Mouse (Mus musculus) forebrain, embryonic 11.5 days (tissue): ENCODE data around the gene Bag6. TPM values are rescaled to one million over a fixed set of nuclear protein-coding genes. Genes with fewer than 3 reads are reported as not detected.
A peak's percentile ranks its signal among the peaks of the same experiment; 100 is the strongest.

ENCODE experiments used
- ATAC-seq: fragments of 200-750 bp; cut with Nextera tagmentation; replicated peaks from 2 replicates; pipeline ENCODE4 v1.8.0; 2017; ENCODE audit warnings: moderate TSS enrichment; ENCODE audit not compliant: low FRiP score
- DNase-seq: peaks from one replicate; pipeline ENCODE4 v3.0.0-alpha.2; 2017; ENCODE audit warnings: low spot score
- H3K27ac ChIP-seq: fragments of 300-500 bp; sonication (generic); 2 replicates; pipeline ENCODE4 v1.5.1; 2014; ENCODE audit warnings: low read depth, low read length
- H3K27me3 ChIP-seq: fragments of 300-500 bp; sonication (generic); 2 replicates; pipeline ENCODE4 v1.6.1; 2014; ENCODE audit warnings: mild to moderate bottlenecking, low read length, mixed read lengths; ENCODE audit not compliant: control insufficient read depth, insufficient read depth
- H3K36me3 ChIP-seq: fragments of 300-500 bp; sonication (generic); 2 replicates; pipeline ENCODE4 v1.6.1; 2014; ENCODE audit warnings: mild to moderate bottlenecking, low read length, moderate library complexity, mixed read lengths; ENCODE audit not compliant: control insufficient read depth, insufficient read depth
- H3K4me1 ChIP-seq: fragments of 300-500 bp; sonication (generic); replicated peaks from 2 replicates; pipeline ENCODE4 v1.6.1; 2014; ENCODE audit warnings: low read length, mixed read lengths; ENCODE audit not compliant: control insufficient read depth, insufficient read depth
- H3K4me2 ChIP-seq: fragments of 300-500 bp; sonication (generic); 2 replicates; pipeline ENCODE4 v1.6.1; 2014; ENCODE audit warnings: low read depth, mild to moderate bottlenecking, low read length, moderate library complexity, mixed read lengths; ENCODE audit not compliant: severe bottlenecking
- H3K4me3 ChIP-seq: fragments of 300-500 bp; sonication (generic); 2 replicates; pipeline ENCODE4 v1.5.1; 2014; ENCODE audit warnings: low read depth, low read length
- H3K9ac ChIP-seq: fragments of 300-500 bp; sonication (generic); 2 replicates; pipeline ENCODE4 v1.6.1; 2014; ENCODE audit warnings: low read length
- H3K9me3 ChIP-seq: fragments of 300-500 bp; sonication (generic); 2 replicates; pipeline ENCODE4 v1.6.1; 2016; ENCODE audit warnings: low read length, mixed read lengths; ENCODE audit not compliant: control insufficient read depth
- WGBS: fragments of 180-500 bp; shearing (Covaris S2); extraction: QIAGEN DNeasy Blood & Tissue Kit; methylation state at CpG from one replicate; pipeline ENCODE4 v1.1.7; 2014; 5-methylcytosine and 5-hydroxymethylcytosine counted together
- polyA plus RNA-seq: library from polyadenylated mRNA; unstranded; fragments of >200 nt; fragmentation: Nextera tagmentation; extraction: Ambion mirVana; gene quantifications from 2 replicates; pipeline ENCODE4 v1.2.1, GENCODE M21; 2014

The Bag6 gene
- polyA plus RNA-seq, 1 experiment from 2014 or later = 96.6 TPM

DNA sequence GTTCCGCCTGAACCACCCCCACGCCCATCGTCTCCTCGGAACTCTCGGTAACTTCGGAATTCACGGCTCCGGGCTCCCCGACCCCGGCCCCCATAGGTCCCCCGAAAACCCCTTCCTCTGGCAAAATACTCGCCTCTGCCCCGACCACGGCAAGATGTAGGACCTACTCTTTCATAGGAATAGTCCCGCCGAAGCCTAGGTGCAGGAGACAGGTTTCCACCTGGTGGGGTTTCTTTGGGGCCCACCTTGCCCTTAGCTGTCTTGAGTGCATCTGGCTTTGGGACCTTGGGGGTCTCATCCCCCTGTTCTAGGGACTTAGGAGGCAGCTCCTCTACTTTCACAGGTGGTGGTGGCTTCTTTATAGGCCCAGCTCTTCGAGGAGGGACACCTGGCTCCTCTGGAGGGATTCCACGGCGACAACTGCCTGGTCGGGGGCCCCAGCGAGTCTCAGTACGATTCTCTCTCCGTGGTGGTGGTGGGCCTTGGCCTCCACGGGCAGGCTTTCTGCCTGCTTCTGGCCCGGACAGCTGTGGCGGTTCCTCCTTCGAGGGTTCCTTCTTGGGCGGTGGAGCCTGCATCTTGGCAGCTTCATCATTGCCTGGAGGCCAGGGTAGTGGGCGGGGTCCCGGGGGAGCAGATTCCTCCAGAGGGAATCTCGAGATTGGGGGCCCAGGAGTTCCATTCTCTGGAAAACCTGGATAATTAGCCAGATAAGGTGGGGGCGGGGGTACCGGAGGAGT lies 21.7 kb downstream of the Bag6 start:
- no peak overlapping the region for H3K4me3 ChIP-seq
- 92% methylated on average over 33 of the region's 33 CpGs for WGBS

GRCm38 (mm10) chr17:35157254-35157653 lies 22.3 kb downstream of the Bag6 start:
- ATAC-seq (no peak), DNase-seq (no peak)
- Histone ChIP-seq H3K4me2 (no peak overlapping the region), H3K36me3 (peaks cover 86% of the 10 kb centered on the region), H3K9me3 (no peaks in the 10 kb centered on the region), H3K27ac (no peak overlapping the region), H3K4me3 (no peak overlapping the region), H3K9ac (no peak overlapping the region), H3K4me1 (no peaks in the 10 kb centered on the region), H3K27me3 (no peaks in the 10 kb centered on the region)
- 92% methylated on average over 8 of the region's 8 CpGs for WGBS

More for the DNA sequence above, 21.7 kb downstream of the Bag6 start:
- H3K9me3 ChIP-seq = no peaks in the 10 kb centered on the region
- ATAC-seq (no peak), DNase-seq (no peak)
- no peak overlapping the region for H3K4me2 ChIP-seq
- H3K27me3 ChIP-seq = no peaks in the 10 kb centered on the region
- no peaks in the 10 kb centered on the region for H3K4me1 ChIP-seq
- H3K9ac ChIP-seq = no peak overlapping the region
- H3K27ac ChIP-seq = no peak overlapping the region
- peaks cover 85% of the 10 kb centered on the region for H3K36me3 ChIP-seq

DNA sequence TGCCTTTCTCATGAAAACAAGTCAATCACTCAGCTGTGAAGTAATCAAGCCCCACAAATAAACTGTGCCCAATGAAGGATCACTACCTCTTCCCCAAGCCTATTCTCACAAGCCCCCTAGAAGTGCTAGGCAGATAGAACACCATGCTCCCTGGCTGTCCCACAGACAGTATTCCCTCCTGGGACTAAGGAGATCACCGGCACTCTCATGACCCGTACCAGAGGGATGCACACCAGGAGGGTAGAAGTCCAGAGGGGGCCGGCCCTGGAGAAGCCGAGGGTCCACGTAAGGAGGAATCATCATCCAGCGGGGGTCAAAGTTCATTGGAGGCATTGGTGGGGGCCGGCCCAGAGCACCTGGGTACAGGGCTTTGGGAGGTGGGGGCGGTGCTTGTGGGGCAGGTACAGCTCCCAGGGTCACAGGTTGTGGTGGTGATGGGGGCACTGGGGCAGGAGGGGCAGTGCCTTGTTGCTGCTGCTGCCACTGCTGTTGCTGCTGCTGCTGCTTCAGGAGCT lies 22.7 kb downstream of the Bag6 start:
- Histone ChIP-seq H3K4me3 (no peak overlapping the region), H3K27ac (no peak overlapping the region), H3K27me3 (no peaks in the 10 kb centered on the region), H3K4me1 (peaks cover 3% of the 10 kb centered on the region), H3K9ac (no peak overlapping the region), H3K9me3 (no peaks in the 10 kb centered on the region), H3K36me3 (peaks cover 81% of the 10 kb centered on the region), H3K4me2 (no peak overlapping the region)
- no peak for ATAC-seq
- DNase-seq = peak; percentile 50
- WGBS = 95% methylated on average over 8 of the region's 8 CpGs

GRCm38 (mm10) chr17:35158850-35159593 lies 24.0 kb downstream of the Bag6 start:
- H3K4me3 ChIP-seq = no peak overlapping the region
- 95% methylated on average over 16 of the region's 16 CpGs for WGBS

GRCm38 (mm10) chr17:35159638-35160037 lies 24.7 kb downstream of the Bag6 start:
- WGBS = 89% methylated on average over 7 of the region's 7 CpGs
- H3K27ac ChIP-seq = no peak overlapping the region
- peaks cover 63% of the 10 kb centered on the region for H3K36me3 ChIP-seq
- no peak overlapping the region for H3K4me2 ChIP-seq
- no peak overlapping the region for H3K9ac ChIP-seq
- DNase-seq (no peak), ATAC-seq (no peak)
- H3K4me1 ChIP-seq = peaks cover 6% of the 10 kb centered on the region
- no peaks in the 10 kb centered on the region for H3K9me3 ChIP-seq
- no peaks in the 10 kb centered on the region for H3K27me3 ChIP-seq
- H3K4me3 ChIP-seq = no peak overlapping the region

More at GRCm38 (mm10) chr17:35158850-35159593, 24.0 kb downstream of the Bag6 start:
- Histone ChIP-seq H3K27ac (no peak overlapping the region), H3K9me3 (no peaks in the 10 kb centered on the region), H3K4me2 (no peak overlapping the region), H3K9ac (no peak overlapping the region), H3K27me3 (no peaks in the 10 kb centered on the region), H3K36me3 (peaks cover 69% of the 10 kb centered on the region), H3K4me1 (peaks cover 6% of the 10 kb centered on the region)
- no peak for ATAC-seq
- DNase-seq = no peak

GRCm38 (mm10) chr17:35161421-35161820 lies 26.4 kb downstream of the Bag6 start:
- Histone ChIP-seq H3K4me3 (no peak overlapping the region), H3K9ac (no peak overlapping the region), H3K4me1 (peaks cover 9% of the 10 kb centered on the region), H3K4me2 (no peak overlapping the region), H3K9me3 (no peaks in the 10 kb centered on the region), H3K27ac (no peak overlapping the region), H3K27me3 (no peaks in the 10 kb centered on the region), H3K36me3 (peaks cover 48% of the 10 kb centered on the region)
- ATAC-seq (no peak), DNase-seq (no peak)
- WGBS = 93% methylated on average over 11 of the region's 11 CpGs

- H3K4me3 ChIP-seq = no peak overlapping the region
- H3K4me2 ChIP-seq = peak overlapping the region; percentile 93; the same call in 1 of the 2 replicates
- DNase-seq (no peak), ATAC-seq (no peak)
- peaks cover 44% of the 10 kb centered on the region for H3K36me3 ChIP-seq
- no peaks in the 10 kb centered on the region for H3K27me3 ChIP-seq
- H3K9me3 ChIP-seq = no peaks in the 10 kb centered on the region
- WGBS = 84% methylated on average over 14 of the region's 14 CpGs
- H3K4me1 ChIP-seq = peaks cover 9% of the 10 kb centered on the region
- H3K27ac ChIP-seq = no peak overlapping the region
- H3K9ac ChIP-seq = no peak overlapping the region
Observed at GRCm38 (mm10) chr17:35162121-35162520, 27.1 kb downstream of the Bag6 start.

- Histone ChIP-seq H3K36me3 (peaks cover 38% of the 10 kb centered on the region), H3K4me2 (peak overlapping the region; percentile 93), H3K27ac (no peak overlapping the region), H3K9me3 (no peaks in the 10 kb centered on the region), H3K4me3 (peak overlapping the region; percentile 100), H3K27me3 (no peaks in the 10 kb centered on the region), H3K4me1 (peaks cover 9% of the 10 kb centered on the region), H3K9ac (peak overlapping the region; percentile 100)
- no peak for ATAC-seq
- peak; percentile 53 for DNase-seq
- 66% methylated on average over 12 of the region's 12 CpGs for WGBS
Observed at GRCm38 (mm10) chr17:35162730-35163129, 27.8 kb downstream of the Bag6 start.
